Mouse (Mus musculus): ENCODE results near the gene Tnnc1.

Gene Tnnc1

GRCm38 (mm10) chr14:31182786-31183290 lies 25.3 kb upstream of the Tnnc1 start:
- in situ Hi-C loops (cut with MboI; ENCODE audit: unreplicated experiment in 2 of 2), result no loop called here

GRCm38 (mm10) chr14:31183541-31183940 lies 24.6 kb upstream of the Tnnc1 start:
- in situ Hi-C loops (cut with MboI; ENCODE audit: unreplicated experiment in 2 of 2), result no loop called here

GRCm38 (mm10) chr14:31184195-31184594 lies 23.9 kb upstream of the Tnnc1 start:
- in situ Hi-C loops (cut with MboI; ENCODE audit: unreplicated experiment in 2 of 2), result no loop called here

GRCm38 (mm10) chr14:31186656-31187055 lies 21.5 kb upstream of the Tnnc1 start:
- in situ Hi-C loops (cut with MboI; ENCODE audit: unreplicated experiment in 2 of 2), result no loop called here

- in situ Hi-C loops (cut with MboI; ENCODE audit: unreplicated experiment in 2 of 2), result no loop called here
Measured at GRCm38 (mm10) chr14:31188771-31189181, 19.3 kb upstream of the Tnnc1 start.

GRCm38 (mm10) chr14:31189348-31189747 lies 18.8 kb upstream of the Tnnc1 start:
- in situ Hi-C loops (cut with MboI; ENCODE audit: unreplicated experiment in 2 of 2), result no loop called here

- in situ Hi-C loops (cut with MboI; ENCODE audit: unreplicated experiment in 2 of 2), result loop anchor here (10.0 kb wide), 2 partner anchors 167 to 317 kb away; partner anchors contain the start of gene Mustn1 (in 1 of the 2)
Measured at GRCm38 (mm10) chr14:31191936-31192335, 16.2 kb upstream of the Tnnc1 start.

- in situ Hi-C loops (cut with MboI; ENCODE audit: unreplicated experiment in 2 of 2), result loop anchor here (10.0 kb wide), 2 partner anchors 169 to 319 kb away; partner anchors contain the start of gene Mustn1 (in 1 of the 2)
Measured at GRCm38 (mm10) chr14:31193791-31194190, 14.3 kb upstream of the Tnnc1 start.

GRCm38 (mm10) chr14:31194441-31194840 lies 13.7 kb upstream of the Tnnc1 start:
- in situ Hi-C loops (cut with MboI; ENCODE audit: unreplicated experiment in 2 of 2), result loop anchor here (10.0 kb wide), 2 partner anchors 170 to 320 kb away; partner anchors contain the start of gene Mustn1 (in 1 of the 2)

- in situ Hi-C loops (cut with MboI; ENCODE audit: unreplicated experiment in 2 of 2), result loop anchor here (5.0 to 10.0 kb wide), 3 partner anchors 73 to 320 kb away; partner anchors contain the start of gene Mustn1 (in 1 of the 2)
Measured at GRCm38 (mm10) chr14:31194891-31195513, 13.1 kb upstream of the Tnnc1 start.

GRCm38 (mm10) chr14:31195521-31195920 lies 12.6 kb upstream of the Tnnc1 start:
- in situ Hi-C loops (cut with MboI; ENCODE audit: unreplicated experiment in 2 of 2), result loop anchor here (5.0 to 10.0 kb wide), 3 partner anchors 73 to 321 kb away; partner anchors contain the start of gene Mustn1 (in 1 of the 2)

GRCm38 (mm10) chr14:31195968-31196367 lies 12.1 kb upstream of the Tnnc1 start:
- in situ Hi-C loops (cut with MboI; ENCODE audit: unreplicated experiment in 2 of 2), result loop anchor here (5.0 to 10.0 kb wide), 3 partner anchors 74 to 321 kb away; partner anchors contain the start of gene Mustn1 (in 1 of the 2)

- in situ Hi-C loops (cut with MboI; ENCODE audit: unreplicated experiment in 2 of 2), result loop anchor here (5.0 to 10.0 kb wide), 3 partner anchors 76 to 323 kb away; partner anchors contain the start of gene Mustn1 (in 1 of the 2)
Measured at GRCm38 (mm10) chr14:31197547-31198516, 10.3 kb upstream of the Tnnc1 start.

GRCm38 (mm10) chr14:31199599-31199998 lies 8.5 kb upstream of the Tnnc1 start:
- in situ Hi-C loops (cut with MboI; ENCODE audit: unreplicated experiment in 2 of 2), result loop anchor here (5.0 to 10.0 kb wide), 3 partner anchors 77 to 325 kb away; partner anchors contain the start of gene Mustn1 (in 1 of the 2)

- in situ Hi-C loops (cut with MboI; ENCODE audit: unreplicated experiment in 2 of 2), result loop anchor here in 1 of 2 experiments (25.0 kb wide), 1 partner anchor 887 kb away; the partner anchor contains the start of genes Dph3 and Oxnad1
Measured at GRCm38 (mm10) chr14:31200038-31200437, 8.1 kb upstream of the Tnnc1 start.

- in situ Hi-C loops (cut with MboI; ENCODE audit: unreplicated experiment in 2 of 2), result loop anchor here (5.0 to 25.0 kb wide), 2 partner anchors 37 to 882 kb away; partner anchors contain the start of genes Dph3 (in 1 of the 2) and Oxnad1 (in 1 of the 2)
Measured at GRCm38 (mm10) chr14:31204844-31205243, 3.3 kb upstream of the Tnnc1 start.

- in situ Hi-C loops (cut with MboI; ENCODE audit: unreplicated experiment in 2 of 2), result loop anchor here (5.0 to 25.0 kb wide), 2 partner anchors 37 to 882 kb away; partner anchors contain the start of genes Dph3 (in 1 of the 2) and Oxnad1 (in 1 of the 2)
Measured at GRCm38 (mm10) chr14:31205244-31205561, 2.9 kb upstream of the Tnnc1 start.

GRCm38 (mm10) chr14:31205562-31206467 lies 2.3 kb upstream of the Tnnc1 start:
- in situ Hi-C loops (cut with MboI; ENCODE audit: unreplicated experiment in 2 of 2), result loop anchor here (5.0 to 25.0 kb wide), 2 partner anchors 36 to 881 kb away; partner anchors contain the start of genes Dph3 (in 1 of the 2) and Oxnad1 (in 1 of the 2)

GRCm38 (mm10) chr14:31206472-31206981 lies 1.6 kb upstream of the Tnnc1 start:
- in situ Hi-C loops (cut with MboI; ENCODE audit: unreplicated experiment in 2 of 2), result loop anchor here (5.0 to 25.0 kb wide), 2 partner anchors 36 to 881 kb away; partner anchors contain the start of genes Dph3 (in 1 of the 2) and Oxnad1 (in 1 of the 2)
